Mouse (Mus musculus): Measurements from ENCODE around the gene Sugt1.
A peak's percentile ranks its signal among the peaks of the same experiment; 100 is the strongest.

The Sugt1 gene

GRCm38 (mm10) chr14:79587139-79587851, at the start of gene Sugt1:
TSS of gene Sugt1 (plus strand) at chr14:79587691.
- peak; percentile 98 for DNase-seq

- no peak for DNase-seq
Measured at GRCm38 (mm10) chr14:79537921-79538320, 49.6 kb upstream of the Sugt1 start.

GRCm38 (mm10) chr14:79541606-79542005, 45.9 kb upstream of the Sugt1 start:
- DNase-seq: no peak

GRCm38 (mm10) chr14:79549343-79549742, 38.1 kb upstream of the Sugt1 start:
- DNase-seq: no peak

- no peak for DNase-seq
Measured at GRCm38 (mm10) chr14:79551929-79552328, 35.6 kb upstream of the Sugt1 start.

- DNase-seq: no peak
Measured at GRCm38 (mm10) chr14:79552854-79553253, 34.6 kb upstream of the Sugt1 start.

GRCm38 (mm10) chr14:79557796-79558195, 29.7 kb upstream of the Sugt1 start:
- DNase-seq: no peak

GRCm38 (mm10) chr14:79562745-79563144, 24.7 kb upstream of the Sugt1 start:
- peak; percentile 67 for DNase-seq

- no peak for DNase-seq
Measured at GRCm38 (mm10) chr14:79564784-79565183, 22.7 kb upstream of the Sugt1 start.

GRCm38 (mm10) chr14:79573482-79574191, 13.9 kb upstream of the Sugt1 start:
- DNase-seq: no peak

- no peak for DNase-seq
Measured at GRCm38 (mm10) chr14:79574361-79574760, 13.1 kb upstream of the Sugt1 start.

GRCm38 (mm10) chr14:79583526-79584245, 3.8 kb upstream of the Sugt1 start:
- DNase-seq: no peak

- DNase-seq: no peak
Measured at GRCm38 (mm10) chr14:79586499-79587138, 872 bp upstream of the Sugt1 start.

GRCm38 (mm10) chr14:79587852-79588229, 350 bp downstream of the Sugt1 start:
- DNase-seq: no peak

- no peak for DNase-seq
Measured at GRCm38 (mm10) chr14:79588534-79588951, 1.1 kb downstream of the Sugt1 start.

- DNase-seq: no peak
Measured at GRCm38 (mm10) chr14:79589401-79589800, 1.9 kb downstream of the Sugt1 start.

- no peak for DNase-seq
Measured at GRCm38 (mm10) chr14:79590916-79591315, 3.4 kb downstream of the Sugt1 start.

GRCm38 (mm10) chr14:79591611-79592010, 4.1 kb downstream of the Sugt1 start:
- DNase-seq: no peak

GRCm38 (mm10) chr14:79594069-79594468, 6.6 kb downstream of the Sugt1 start:
- no peak for DNase-seq

- no peak for DNase-seq
Measured at GRCm38 (mm10) chr14:79596602-79597001, 9.1 kb downstream of the Sugt1 start.

GRCm38 (mm10) chr14:79605881-79606280, 18.4 kb downstream of the Sugt1 start:
- no peak for DNase-seq

- DNase-seq: no peak
Measured at GRCm38 (mm10) chr14:79606392-79606791, 18.9 kb downstream of the Sugt1 start.

- DNase-seq: no peak
Measured at GRCm38 (mm10) chr14:79606867-79607266, 19.4 kb downstream of the Sugt1 start.

Data from kidney, adult 18-20 months (tissue).